Mouse (Mus musculus) left cerebral cortex, adult 18-20 months (tissue): ENCODE measurements at regions not wholly inside any gene's neighbourhood (a gene's known extent, or its start where the extent isn't known, plus 50 kb on each side); places are given as distances from the start of the nearest gene placed in this dataset.

ENCODE experiments used
- DNase-seq, 2 experiments: peaks; one replicate each; pipeline ENCODE4 v3.0.0; 2021 to 2022; ENCODE audit warnings: low spot score in 2 of 2, mixed read lengths in 1 of 2

- DNase-seq: peak in 1 of 2 experiments; percentile 16
Observed at GRCm38 (mm10) chr15:103627085-103627484, 62.2 kb upstream of the Glycam1 start.
